In the genomic region with DNA sequence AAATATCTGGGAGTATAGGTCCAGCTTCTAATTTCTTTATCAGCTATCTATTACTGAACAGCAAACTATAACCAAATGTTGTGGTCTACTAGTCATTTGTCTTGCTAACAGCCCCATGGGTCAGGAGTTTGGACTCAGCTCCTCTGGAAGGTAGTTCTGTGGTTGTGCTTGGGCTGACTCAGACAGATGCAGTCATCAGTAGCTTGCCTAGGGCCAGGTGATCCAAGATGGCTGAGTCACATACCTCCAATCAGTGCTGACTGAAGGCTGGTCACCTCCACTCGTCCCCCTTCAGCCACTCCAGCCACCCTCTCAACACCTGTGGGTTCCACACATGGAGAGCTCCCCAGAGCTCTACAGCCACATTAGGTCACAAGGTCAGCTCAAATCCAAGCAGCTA, we compare ENCODE assay signal across 23 mouse cellular contexts.
DNase-seq lines count a peak whose midpoint lies in the region; ATAC-seq and TF ChIP-seq lines count a peak whose summit lies in the region.
"Had no signal": no experiment of that assay in that cellular context is flagged by ENCODE, and none has a peak within 500 bp of the region (broad histone marks: within the 10 kb centered on the region; RNA-seq: fewer than 3 reads in every experiment).

No protein-coding gene starts in this region.

- H3K9me3 ChIP-seq in heart, embryonic 15.5 days (replicated peaks), result no peaks in the 10 kb centered on the region
- H3K9me3 ChIP-seq in forebrain, postnatal 0 days (ENCODE audit: low read length), result no peaks in the 10 kb centered on the region
- H3K9me3 ChIP-seq: hindbrain, embryonic 15.5 days; limb, embryonic 13.5 days; liver, embryonic 12.5 days; midbrain, embryonic 12.5 days; neural tube, embryonic 15.5 days had no signal

- H3K4me3 ChIP-seq in heart, embryonic 15.5 days, result no peak overlapping the region
- no peak overlapping the region for H3K4me3 ChIP-seq in heart, adult 2 months
- no peak overlapping the region for H3K4me3 ChIP-seq in forebrain, postnatal 0 days (ENCODE audit: low read depth, low read length)
- H3K4me3 ChIP-seq: hindbrain, embryonic 15.5 days; limb, embryonic 13.5 days; liver, embryonic 12.5 days; midbrain, embryonic 12.5 days; neural tube, embryonic 15.5 days had no signal

- no peak for TF ChIP-seq CTCF in heart, adult 2 months (IDR thresholded peaks at IDR 0.05)
- no peak for TF ChIP-seq CTCF in forebrain, postnatal 0 days (IDR thresholded peaks at IDR 0.05; ENCODE audit: low read depth)

- H3K36me3 ChIP-seq in heart, embryonic 15.5 days, result no peaks in the 10 kb centered on the region
- no peaks in the 10 kb centered on the region for H3K36me3 ChIP-seq in heart, adult 2 months (ENCODE audit: control insufficient read depth, insufficient read depth, low read length)
- H3K36me3 ChIP-seq in forebrain, postnatal 0 days (ENCODE audit: insufficient read depth), result no peaks in the 10 kb centered on the region
- H3K36me3 ChIP-seq: hindbrain, embryonic 15.5 days; limb, embryonic 13.5 days; liver, embryonic 12.5 days; midbrain, embryonic 12.5 days; neural tube, embryonic 15.5 days had no signal

- DNase-seq in heart, adult 11 months, result peak; percentile 54
- DNase-seq in heart, adult 9 months (ENCODE audit: low spot score in 2 of 2), result no peak
- DNase-seq in heart, adult 2 months, result no peak
- DNase-seq in 3134 (ENCODE audit: extremely low read depth, insufficient read length, low spot score), result peak; percentile 30
- DNase-seq in lung, postnatal 25 days (ENCODE audit: low spot score), result peak; percentile 49
- no peak for DNase-seq in forebrain, postnatal 0 days
- DNase-seq: adrenal gland, adult 2 months; cerebellum, adult 11 months; cerebellum, adult 9-11 months; gastrocnemius, postnatal 36 days; kidney, adult 9 months; kidney, postnatal 25 days; lung, embryonic 14.5 days; right cerebral cortex, adult 18-20 months; right cerebral cortex, postnatal 4 days; thymus, postnatal 25 days had no signal

- intact Hi-C loops in heart, adult 2 months (cut with DNase I), result no loop called here

- no peaks in the 10 kb centered on the region for H3K79me2 ChIP-seq in heart, adult 2 months (replicated peaks; ENCODE audit: control insufficient read depth, insufficient read depth, low read length)

- TF ChIP-seq EP300 in heart, adult 2 months (IDR thresholded peaks at IDR 0.05; ENCODE audit: insufficient read depth, low read depth, low read length), result no peak

- TF ChIP-seq POLR2A in heart, adult 2 months (IDR thresholded peaks at IDR 0.05; ENCODE audit: insufficient read depth, low read depth, low read length), result no peak

- peak overlapping the region; percentile 64; the same call in 1 of the 2 replicates for H3K27ac ChIP-seq in heart, embryonic 15.5 days
- no peak overlapping the region for H3K27ac ChIP-seq in heart, adult 2 months
- no peak overlapping the region for H3K27ac ChIP-seq in forebrain, postnatal 0 days (ENCODE audit: low read depth, low read length)
- H3K27ac ChIP-seq: hindbrain, embryonic 15.5 days; limb, embryonic 13.5 days; liver, embryonic 12.5 days; midbrain, embryonic 12.5 days; neural tube, embryonic 15.5 days had no signal

- no peak overlapping the region for H3K9ac ChIP-seq in heart, embryonic 15.5 days
- no peak overlapping the region for H3K9ac ChIP-seq in heart, adult 2 months (ENCODE audit: low read depth, low read length)
- H3K9ac ChIP-seq in forebrain, postnatal 0 days, result no peak overlapping the region
- H3K9ac ChIP-seq: hindbrain, embryonic 15.5 days; limb, embryonic 13.5 days; liver, embryonic 12.5 days; lung, embryonic 14.5 days; midbrain, embryonic 12.5 days; neural tube, embryonic 15.5 days had no signal

- WGBS in heart, embryonic 15.5 days, result 48% methylated on average over 1 of the region's 1 CpGs
- WGBS in heart, adult 2 months, result 72% methylated on average over 1 of the region's 1 CpGs
- 72% methylated on average over 1 of the region's 1 CpGs for WGBS in forebrain, postnatal 0 days

- H3K4me1 ChIP-seq in heart, embryonic 15.5 days (replicated peaks), result peaks cover 41% of the 10 kb centered on the region
- no peaks in the 10 kb centered on the region for H3K4me1 ChIP-seq in heart, adult 2 months (ENCODE audit: control insufficient read depth, insufficient read depth, low read length)
- H3K4me1 ChIP-seq in forebrain, postnatal 0 days (ENCODE audit: insufficient read depth), result no peaks in the 10 kb centered on the region
- H3K4me1 ChIP-seq: hindbrain, embryonic 15.5 days; liver, embryonic 12.5 days; midbrain, embryonic 12.5 days; neural tube, embryonic 15.5 days had no signal

- H3K27me3 ChIP-seq in heart, embryonic 15.5 days, result no peaks in the 10 kb centered on the region
- no peaks in the 10 kb centered on the region for H3K27me3 ChIP-seq in heart, adult 2 months (ENCODE audit: control insufficient read depth, insufficient read depth, low read length)
- peaks cover 30% of the 10 kb centered on the region for H3K27me3 ChIP-seq in forebrain, postnatal 0 days (ENCODE audit: insufficient read depth, low read length)
- H3K27me3 ChIP-seq: hindbrain, embryonic 15.5 days; limb, embryonic 13.5 days; neural tube, embryonic 15.5 days had no signal

- no peak overlapping the region for H3K4me2 ChIP-seq in heart, embryonic 15.5 days
- no peak overlapping the region for H3K4me2 ChIP-seq in forebrain, postnatal 0 days (ENCODE audit: low read depth)
- H3K4me2 ChIP-seq: hindbrain, embryonic 15.5 days; limb, embryonic 13.5 days; liver, embryonic 12.5 days; lung, embryonic 14.5 days; midbrain, embryonic 12.5 days; neural tube, embryonic 15.5 days had no signal

- no peak for ATAC-seq in heart, embryonic 15.5 days (replicated peaks; ENCODE audit: insufficient number of reproducible peaks, insufficient read depth, low FRiP score, low read depth)
- ATAC-seq in forebrain, postnatal 0 days, result no peak
- ATAC-seq: CD4-positive, CD25-positive, alpha-beta regulatory T cell, adult 4 months; liver, embryonic 12.5 days had no signal

Comparison
In these comparisons a context has a peak if more than half of its experiments do, and no peak if none do; other contexts are left out.
1. DNase-seq: peak in heart, adult 11 months (single experiment), 3134 (single experiment) and lung, postnatal 25 days (single experiment); none in heart, adult 9 months (0 of 2), heart, adult 2 months (0 of 2) and forebrain, postnatal 0 days (single experiment).